Mouse (Mus musculus) heart, postnatal 14 days (tissue): ENCODE results near the gene Scamp5. TPM values are rescaled to one million over a fixed set of nuclear protein-coding genes. Genes with fewer than 3 reads are reported as not detected.

Source experiments
- DNase-seq, 2 experiments: peaks; one replicate each; pipeline ENCODE4 v3.0.0; 2021 to 2022
- intact Hi-C: fragments of 180-260 bp; cut with DNase I; formaldehyde crosslinking; loops from one replicate; pipeline ENCODE4 v1.15.1; 2025
- long read RNA-seq, 2 experiments: library from polyadenylated mRNA; stranded (forward); transcript quantifications; one replicate each; pipeline ENCODE4 v2.0.0; 2021
- total RNA-seq, 2 experiments: library from RNA; stranded (reverse); gene quantifications; 2 replicates each; pipeline ENCODE4 v1.2.3; 2021

Gene Scamp5
- 1 to 10 TPM; 7.4 to 7.7 TPM for total RNA-seq
- long read RNA-seq, experiment 1, partial matches to known transcripts = 0 of 8 reads
- long read RNA-seq, experiment 1, other reads (novel, unspliced or antisense) = 7 of 8 reads
- long read RNA-seq, experiment 2, partial matches to known transcripts = 1 of 12 reads
- long read RNA-seq, experiment 2, other reads (novel, unspliced or antisense) = 8 of 12 reads

DNA sequence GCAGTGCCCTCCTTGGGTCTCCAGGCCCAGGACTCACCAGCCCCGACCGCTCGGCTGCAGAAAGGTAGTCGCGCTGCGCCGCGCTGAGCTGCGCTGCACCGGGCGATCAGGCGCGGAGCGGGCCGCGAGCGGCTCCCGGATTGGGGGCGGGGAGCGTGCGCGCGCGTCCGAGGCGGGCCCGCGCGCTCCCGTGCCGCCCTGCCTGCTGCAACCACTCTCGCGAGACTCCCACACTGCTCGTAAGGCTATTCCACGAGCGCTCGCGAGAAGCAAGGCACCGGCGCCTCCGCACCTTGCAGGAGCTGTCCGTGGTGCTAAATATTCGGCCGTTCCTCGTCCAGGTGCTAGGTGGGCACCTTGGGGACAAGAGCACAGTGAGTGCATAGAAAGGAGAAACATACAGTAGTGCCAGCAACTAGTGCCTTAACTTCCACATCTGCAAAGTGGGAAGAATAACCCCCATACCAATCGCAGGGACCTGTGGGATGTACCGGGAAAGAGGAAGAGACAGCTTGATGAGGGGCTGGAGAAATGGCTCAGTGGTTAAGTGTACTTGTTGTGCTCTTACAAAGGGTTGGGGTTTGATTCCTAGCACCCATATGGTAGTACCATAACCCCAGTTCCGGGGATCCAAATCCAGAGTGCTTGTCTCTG is at the start of gene Scamp5:
TSS of gene Scamp5 (minus strand) at position 165 of the 654 bp plus-strand sequence.
- DNase-seq = peak; percentile 88 to 91
- intact Hi-C loops = no loop called here

DNA sequence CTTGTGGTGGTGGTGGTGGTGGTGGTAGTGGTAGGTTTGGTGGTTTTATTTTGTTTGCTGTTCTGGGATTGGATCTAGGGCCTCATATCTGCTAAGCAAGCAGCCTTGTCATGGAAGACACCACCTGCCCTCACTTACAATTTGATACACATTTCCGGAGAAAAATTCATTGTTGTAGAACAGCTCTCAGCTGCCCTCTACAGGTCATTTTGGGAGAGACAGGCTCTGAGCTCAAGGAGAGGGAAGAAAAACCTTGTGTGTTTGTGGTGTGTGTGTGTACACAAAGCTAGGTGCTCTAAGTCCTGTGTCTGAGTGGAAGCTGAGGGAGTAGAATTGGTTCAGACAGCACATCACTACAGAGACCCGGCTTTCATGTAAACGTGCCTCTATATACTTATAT is 49.3 kb upstream of the Scamp5 start:
- intact Hi-C loops = loop anchor here (1.0 to 5.0 kb wide), 2 partner anchors 32 to 310 kb away; no protein-coding TSS in a partner anchor

DNA sequence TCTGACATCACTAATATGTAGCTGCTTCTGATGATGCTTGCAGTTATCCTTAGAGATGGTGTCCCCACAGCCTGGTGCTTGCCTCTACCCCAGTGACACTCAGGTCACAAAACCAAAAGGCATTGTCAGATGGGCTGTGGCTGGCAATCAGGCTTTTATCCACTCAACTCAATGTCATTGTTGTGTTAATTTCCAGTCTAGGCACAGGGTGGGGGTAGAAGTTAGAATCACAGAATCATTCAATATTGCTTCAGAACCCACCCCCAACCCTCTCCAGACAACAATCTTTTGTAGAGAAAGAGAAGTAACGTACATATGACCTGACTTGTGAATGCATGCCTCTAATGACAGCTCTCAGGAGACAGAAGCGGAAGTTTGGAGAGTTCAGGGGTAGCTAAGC is 42.7 kb upstream of the Scamp5 start:
- DNase-seq = no peak
- intact Hi-C loops = no loop called here

More for the DNA sequence above, 49.3 kb upstream of the Scamp5 start:
- DNase-seq = peak; percentile 67 to 78

DNA sequence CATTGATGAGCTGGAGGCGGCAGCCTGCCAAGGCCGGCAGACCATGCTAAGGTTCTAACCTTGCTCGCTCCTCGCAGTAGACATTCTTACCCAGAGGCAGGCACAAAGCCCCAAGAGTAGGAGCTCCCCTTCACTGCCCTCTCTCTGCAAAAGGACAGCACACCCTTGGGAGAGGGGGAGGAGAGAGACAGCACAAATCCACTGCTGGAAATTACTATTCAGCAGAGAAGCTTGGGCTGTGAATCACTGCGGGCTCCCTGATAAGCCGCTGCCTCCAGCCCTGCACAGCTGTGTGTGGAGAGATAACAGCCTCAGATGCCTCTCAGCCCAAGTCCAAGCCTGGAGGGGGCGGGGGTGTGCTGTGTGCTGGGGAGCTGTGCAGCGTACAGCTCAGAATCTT is 37.8 kb upstream of the Scamp5 start:
- intact Hi-C loops = no loop called here
- DNase-seq = peak; percentile 74 to 75

DNA sequence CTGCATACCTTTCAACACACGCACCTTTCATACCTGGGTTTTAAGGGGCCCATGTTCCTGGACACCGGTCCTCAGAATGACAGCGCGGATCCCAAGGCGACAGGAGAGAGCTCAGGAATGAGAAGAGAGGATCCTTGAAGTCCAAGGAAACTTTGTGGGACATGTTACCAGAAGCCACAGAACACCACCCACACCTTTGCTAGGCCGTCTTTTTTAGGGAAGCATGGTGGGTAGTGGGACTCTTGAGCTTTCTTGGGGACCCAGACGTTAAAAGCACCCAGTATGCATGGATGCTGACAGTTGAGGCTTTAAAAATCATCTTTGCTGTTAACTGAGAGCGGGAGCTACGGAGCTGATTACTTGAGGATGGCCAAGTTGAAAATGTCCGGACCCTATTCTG is 37.0 kb upstream of the Scamp5 start:
- intact Hi-C loops = no loop called here
- no peak for DNase-seq

- intact Hi-C loops = no loop called here
- DNase-seq = peak; percentile 60 to 76
Observed at GRCm38 (mm10) chr9:57504381-57504700, 36.5 kb upstream of the Scamp5 start.

GRCm38 (mm10) chr9:57503622-57504380 is 35.9 kb upstream of the Scamp5 start, which contains the start of gene Rpp25:
Rpp25 (plus strand) TSS chr9:57504026.
- DNase-seq = peak; percentile 66 to 81
- intact Hi-C loops = loop anchor here (2.0 kb wide), 1 partner anchor 17 kb away; no protein-coding TSS in a partner anchor

- DNase-seq = no peak
- intact Hi-C loops = loop anchor here (2.0 kb wide), 1 partner anchor 16 kb away; no protein-coding TSS in a partner anchor
Observed at GRCm38 (mm10) chr9:57502911-57503621, 35.2 kb upstream of the Scamp5 start.

DNA sequence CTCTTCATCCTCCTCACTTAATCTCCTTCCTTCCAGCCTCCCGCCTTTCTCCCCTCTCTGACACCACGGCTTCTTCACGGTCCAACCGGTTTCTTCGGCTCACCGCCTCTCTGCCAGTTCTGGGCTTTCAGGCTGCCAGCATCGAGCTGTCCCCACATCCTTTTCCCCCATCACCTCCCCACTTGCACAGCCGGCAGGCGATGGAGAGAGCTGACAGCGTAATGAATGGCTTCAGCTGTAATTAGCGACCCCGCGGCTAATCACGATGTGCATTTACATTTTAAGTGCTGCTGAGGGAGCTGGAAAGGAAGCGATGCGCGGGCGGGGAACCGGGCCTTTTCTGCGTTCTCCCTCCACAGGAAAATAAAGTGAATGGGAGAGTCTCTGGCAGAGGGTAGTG is 34.0 kb upstream of the Scamp5 start:
- no peak for DNase-seq
- intact Hi-C loops = loop anchor here (2.0 kb wide), 1 partner anchor 15 kb away; no protein-coding TSS in a partner anchor

DNA sequence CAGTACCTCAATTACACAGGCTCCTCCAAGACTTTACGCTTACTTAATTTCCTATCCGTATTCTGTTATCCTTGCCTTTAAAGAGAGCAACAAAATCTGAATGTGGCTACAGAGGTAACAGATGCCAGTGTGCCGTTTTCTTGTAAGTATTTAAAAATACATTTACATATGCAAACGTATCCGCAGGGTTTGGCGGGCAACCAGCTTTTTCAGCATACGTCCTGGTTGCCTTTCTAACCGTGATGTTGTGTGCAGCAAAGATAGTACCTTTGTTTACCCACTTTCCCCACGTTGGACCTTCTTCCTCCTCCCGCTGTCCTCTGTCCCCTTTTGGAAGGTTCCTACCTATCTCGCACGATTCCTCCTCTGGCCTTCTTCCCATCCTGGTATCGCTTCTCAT is 33.6 kb upstream of the Scamp5 start:
- intact Hi-C loops = no loop called here
- no peak for DNase-seq

GRCm38 (mm10) chr9:57498536-57498935 is 30.7 kb upstream of the Scamp5 start:
- intact Hi-C loops = no loop called here
- no peak for DNase-seq

GRCm38 (mm10) chr9:57497236-57497635 is 29.4 kb upstream of the Scamp5 start:
- intact Hi-C loops = no loop called here
- DNase-seq = no peak

GRCm38 (mm10) chr9:57494970-57495369 is 27.1 kb upstream of the Scamp5 start:
- DNase-seq = no peak
- intact Hi-C loops = no loop called here

- intact Hi-C loops = no loop called here
- no peak for DNase-seq
Observed at GRCm38 (mm10) chr9:57493532-57493931, 25.7 kb upstream of the Scamp5 start.

GRCm38 (mm10) chr9:57487807-57488206 is 19.9 kb upstream of the Scamp5 start:
- intact Hi-C loops = loop anchor here (2.0 to 5.0 kb wide), 2 partner anchors 15 to 169 kb away; no protein-coding TSS in a partner anchor
- no peak for DNase-seq

- DNase-seq = peak; percentile 79 to 89
- intact Hi-C loops = loop anchor here (1.0 to 5.0 kb wide), 3 partner anchors 17 to 172 kb away; no protein-coding TSS in a partner anchor
Observed at GRCm38 (mm10) chr9:57485774-57486173, 17.9 kb upstream of the Scamp5 start.

DNA sequence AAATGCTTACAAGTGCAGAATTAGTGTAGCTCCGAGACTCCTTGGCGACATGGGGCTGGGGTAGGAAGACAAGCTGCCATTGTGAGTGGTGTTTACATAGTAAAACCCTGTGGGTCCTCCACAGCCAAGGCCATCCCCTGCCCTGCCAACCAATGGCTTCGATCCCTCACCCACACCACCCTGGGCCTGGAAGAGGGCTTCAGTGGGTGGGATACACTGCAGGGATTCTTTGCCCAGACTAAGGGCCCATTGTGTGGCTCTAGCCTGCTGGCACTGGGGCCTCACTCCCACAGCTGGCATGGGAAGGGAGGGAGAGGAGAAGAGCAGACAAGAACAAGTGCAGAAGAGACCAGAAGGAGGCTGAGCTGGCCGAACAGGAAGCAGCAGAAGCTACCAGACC is 1.1 kb upstream of the Scamp5 start:
- DNase-seq = no peak
- intact Hi-C loops = no loop called here

DNA sequence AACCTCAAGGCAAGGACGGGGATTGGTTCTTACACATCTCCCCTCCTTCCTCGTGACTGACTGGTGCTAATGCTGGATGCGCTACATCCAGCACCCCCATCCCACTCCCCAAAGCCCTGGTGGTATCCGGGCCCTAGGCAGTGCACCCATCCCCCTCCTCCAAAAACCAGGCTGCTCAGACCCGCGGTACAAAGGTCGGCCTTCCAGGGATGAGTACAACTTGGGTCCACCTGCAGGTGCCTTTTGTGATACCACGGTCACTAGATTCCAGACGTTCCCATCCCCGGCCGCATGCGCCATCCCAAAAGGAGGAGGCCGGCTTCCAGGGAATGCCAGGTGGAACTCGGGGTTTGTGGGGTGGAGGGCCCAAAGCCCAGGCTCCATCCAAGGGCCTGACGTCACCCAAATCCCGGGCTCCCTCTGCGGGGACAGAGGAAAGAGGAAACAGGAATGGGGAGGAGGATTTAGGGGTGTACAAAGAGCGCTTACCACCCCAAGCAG is 539 bp downstream of the Scamp5 start:
- intact Hi-C loops = no loop called here
- DNase-seq = peak; percentile 6 to 27

- no peak for DNase-seq
- intact Hi-C loops = no loop called here
Observed at GRCm38 (mm10) chr9:57466101-57466500, 1.8 kb downstream of the Scamp5 start.

DNA sequence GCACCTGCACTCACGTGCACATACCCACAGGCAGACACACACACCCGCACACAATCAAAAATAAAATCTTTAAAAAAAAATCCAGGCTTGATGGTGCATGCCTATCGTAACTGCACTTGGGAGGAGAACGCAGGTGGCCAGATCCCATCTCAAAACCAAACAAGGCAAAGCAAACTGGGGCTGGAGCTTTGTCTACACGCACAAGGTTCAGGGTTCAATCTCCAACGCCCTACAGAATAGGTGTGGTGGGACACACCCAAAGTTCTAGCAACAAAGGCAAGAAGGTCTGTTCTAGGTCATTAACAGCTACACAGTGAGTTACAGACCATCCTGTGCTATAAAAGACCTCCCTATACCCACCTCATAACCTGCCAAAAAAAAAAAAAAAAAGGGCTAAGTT is 5.0 kb downstream of the Scamp5 start:
- intact Hi-C loops = no loop called here
- DNase-seq = no peak
